Mouse (Mus musculus) erythroblast, embryonic 14.5 days (primary cell): ENCODE results near the gene Mei1.
"Not testable (repeated sequence)": the region's sequence is repeated elsewhere in the genome, so short reads cannot be mapped to it uniquely, and the experiment has no call there.

Source experiments
- GATA1 ChIP-seq: IDR thresholded peaks from 2 replicates; pipeline ENCODE4 v1.6.1; 2012; ENCODE audit warnings: low read length, inconsistent platforms, mixed read lengths
- TAL1 ChIP-seq: IDR thresholded peaks from 3 replicates; pipeline ENCODE4 v1.6.1; 2012; ENCODE audit warnings: low read length, inconsistent platforms, mixed read lengths

DNA sequence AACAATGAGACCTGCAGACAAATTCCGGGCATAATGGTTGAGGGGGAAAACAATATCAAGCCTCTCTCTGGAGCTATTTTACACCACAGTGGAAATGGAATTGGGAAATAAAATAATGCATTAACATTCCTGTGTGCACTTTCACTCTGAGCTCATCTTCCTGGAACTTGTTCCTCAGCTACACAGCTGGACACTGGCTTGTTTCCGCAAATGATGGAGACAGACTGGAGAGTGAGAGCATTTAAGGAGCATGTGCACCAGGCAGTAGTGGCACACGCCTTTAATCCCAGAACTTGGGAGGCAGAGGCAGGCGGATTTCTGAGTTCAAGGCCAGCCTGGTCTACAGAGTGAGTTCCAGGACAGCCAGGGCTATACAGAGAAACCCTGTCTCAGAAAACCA, 56.9 kb downstream of the Mei1 start:
- TF ChIP-seq TAL1, GATA1: not testable (repeated sequence)
